Mouse (Mus musculus) heart, embryonic 15.5 days (tissue): ENCODE data around the gene Erbb4. TPM values are rescaled to one million over a fixed set of nuclear protein-coding genes. Genes with fewer than 3 reads are reported as not detected.

Experiments
- ATAC-seq: fragments of 200-750 bp; cut with Nextera tagmentation; replicated peaks from 2 replicates; pipeline ENCODE4 v1.8.0; 2017; ENCODE audit warnings: low read depth, moderate TSS enrichment; ENCODE audit not compliant: insufficient number of reproducible peaks, insufficient read depth, low FRiP score
- H3K27ac ChIP-seq: fragments of 300-500 bp; sonication (generic); 2 replicates; pipeline ENCODE4 v1.5.1; 2015; ENCODE audit warnings: mild to moderate bottlenecking, inconsistent platforms
- H3K27me3 ChIP-seq: fragments of 300-500 bp; sonication (generic); 2 replicates; pipeline ENCODE4 v1.6.1; 2015; ENCODE audit warnings: inconsistent platforms
- H3K36me3 ChIP-seq: fragments of 300-500 bp; sonication (generic); 2 replicates; pipeline ENCODE4 v1.6.1; 2015; ENCODE audit warnings: mild to moderate bottlenecking, inconsistent platforms
- H3K4me1 ChIP-seq: fragments of 300-500 bp; sonication (generic); replicated peaks from 2 replicates; pipeline ENCODE4 v1.6.1; 2015; ENCODE audit warnings: inconsistent platforms
- H3K4me2 ChIP-seq: fragments of 300-500 bp; sonication (generic); 2 replicates; pipeline ENCODE4 v1.6.1; 2015; ENCODE audit warnings: inconsistent platforms, mild to moderate bottlenecking, moderate library complexity
- H3K4me3 ChIP-seq: fragments of 300-500 bp; sonication (generic); 2 replicates; pipeline ENCODE4 v1.5.1; 2015; ENCODE audit warnings: mild to moderate bottlenecking, inconsistent platforms
- H3K9ac ChIP-seq: fragments of 300-500 bp; sonication (generic); 2 replicates; pipeline ENCODE4 v1.6.1; 2015; ENCODE audit warnings: mild to moderate bottlenecking, inconsistent platforms
- H3K9me3 ChIP-seq: fragments of 300-500 bp; sonication (generic); replicated peaks from 2 replicates; pipeline ENCODE4 v1.6.1; 2016; ENCODE audit warnings: inconsistent platforms
- WGBS: fragments of 180-500 bp; shearing (Covaris S2); methylation state at CpG from one replicate; pipeline ENCODE4 v1.1.7; 2015; ENCODE audit warnings: mixed read lengths; 5-methylcytosine and 5-hydroxymethylcytosine counted together
- polyA plus RNA-seq: library from polyadenylated mRNA; unstranded; fragments of >200 nt; fragmentation: Nextera tagmentation; extraction: Ambion mirVana; gene quantifications from 2 replicates; pipeline ENCODE4 v1.2.1, GENCODE M21; 2015

The Erbb4 gene
- polyA plus RNA-seq, 1 experiment from 2014 or later = 6.6 TPM

- Histone ChIP-seq H3K9ac (no peak overlapping the region), H3K9me3 (no peaks in the 10 kb centered on the region), H3K4me2 (no peak overlapping the region), H3K36me3 (no peaks in the 10 kb centered on the region), H3K4me3 (no peak overlapping the region), H3K27me3 (no peaks in the 10 kb centered on the region), H3K4me1 (peaks cover 4% of the 10 kb centered on the region; the same call in 1 of the 2 replicates), H3K27ac (no peak overlapping the region)
- ATAC-seq = no peak
- WGBS = 20% methylated on average over 2 of the region's 2 CpGs
Measured at GRCm38 (mm10) chr1:68943141-68943540, 164.7 kb downstream of the Erbb4 start.

GRCm38 (mm10) chr1:68934804-68935203 is 173.1 kb downstream of the Erbb4 start:
- Histone ChIP-seq H3K9me3 (no peaks in the 10 kb centered on the region), H3K4me2 (no peak overlapping the region), H3K9ac (no peak overlapping the region), H3K4me1 (peaks cover 12% of the 10 kb centered on the region), H3K27me3 (no peaks in the 10 kb centered on the region), H3K27ac (no peak overlapping the region), H3K4me3 (no peak overlapping the region), H3K36me3 (no peaks in the 10 kb centered on the region)
- ATAC-seq = no peak

- H3K9me3 ChIP-seq = no peaks in the 10 kb centered on the region
- peaks cover 14% of the 10 kb centered on the region for H3K4me1 ChIP-seq
- no peak overlapping the region for H3K4me3 ChIP-seq
- no peak overlapping the region for H3K4me2 ChIP-seq
- H3K27ac ChIP-seq = no peak overlapping the region; the same call in 1 of the 2 replicates
- WGBS = 60% methylated on average over 3 of the region's 3 CpGs
- no peak overlapping the region for H3K9ac ChIP-seq
- no peaks in the 10 kb centered on the region for H3K27me3 ChIP-seq
- ATAC-seq = no peak
- H3K36me3 ChIP-seq = no peaks in the 10 kb centered on the region
Measured at GRCm38 (mm10) chr1:68933330-68934065, 174.4 kb downstream of the Erbb4 start.

- ATAC-seq = no peak
- no peak overlapping the region for H3K9ac ChIP-seq
- no peak overlapping the region for H3K4me3 ChIP-seq
- no peaks in the 10 kb centered on the region for H3K9me3 ChIP-seq
- H3K27ac ChIP-seq = no peak overlapping the region
- H3K4me1 ChIP-seq = no peaks in the 10 kb centered on the region
- no peak overlapping the region for H3K4me2 ChIP-seq
- 83% methylated on average over 3 of the region's 3 CpGs for WGBS
- no peaks in the 10 kb centered on the region for H3K36me3 ChIP-seq
- no peaks in the 10 kb centered on the region for H3K27me3 ChIP-seq
Measured at GRCm38 (mm10) chr1:68917828-68918227, 190.0 kb downstream of the Erbb4 start.

GRCm38 (mm10) chr1:68892041-68892440 is 215.8 kb downstream of the Erbb4 start:
- Histone ChIP-seq H3K4me1 (no peaks in the 10 kb centered on the region), H3K4me3 (no peak overlapping the region), H3K27ac (no peak overlapping the region), H3K36me3 (no peaks in the 10 kb centered on the region), H3K9ac (no peak overlapping the region), H3K9me3 (no peaks in the 10 kb centered on the region), H3K27me3 (no peaks in the 10 kb centered on the region), H3K4me2 (no peak overlapping the region)
- 87% methylated on average over 2 of the region's 2 CpGs for WGBS
- no peak for ATAC-seq

- no peak overlapping the region for H3K27ac ChIP-seq
- WGBS = 78% methylated on average over 3 of the region's 3 CpGs
Measured at GRCm38 (mm10) chr1:68886823-68887222, 221.0 kb downstream of the Erbb4 start.

GRCm38 (mm10) chr1:68874954-68875353 is 232.9 kb downstream of the Erbb4 start:
- Histone ChIP-seq H3K4me3 (no peak overlapping the region), H3K4me1 (no peaks in the 10 kb centered on the region), H3K27ac (no peak overlapping the region), H3K27me3 (no peaks in the 10 kb centered on the region), H3K36me3 (no peaks in the 10 kb centered on the region), H3K4me2 (no peak overlapping the region), H3K9ac (no peak overlapping the region), H3K9me3 (no peaks in the 10 kb centered on the region)
- no peak for ATAC-seq
- 84% methylated on average over 8 of the region's 8 CpGs for WGBS

More at GRCm38 (mm10) chr1:68886823-68887222, 221.0 kb downstream of the Erbb4 start:
- H3K4me2 ChIP-seq = no peak overlapping the region
- no peaks in the 10 kb centered on the region for H3K36me3 ChIP-seq
- no peak for ATAC-seq
- no peaks in the 10 kb centered on the region for H3K27me3 ChIP-seq
- H3K9me3 ChIP-seq = no peaks in the 10 kb centered on the region
- H3K4me3 ChIP-seq = no peak overlapping the region
- H3K9ac ChIP-seq = no peak overlapping the region
- no peaks in the 10 kb centered on the region for H3K4me1 ChIP-seq

GRCm38 (mm10) chr1:68873635-68874020 is 234.2 kb downstream of the Erbb4 start:
- no peaks in the 10 kb centered on the region for H3K27me3 ChIP-seq
- no peaks in the 10 kb centered on the region for H3K36me3 ChIP-seq
- no peak overlapping the region for H3K9ac ChIP-seq
- 72% methylated on average over 1 of the region's 1 CpGs for WGBS
- H3K27ac ChIP-seq = no peak overlapping the region
- no peaks in the 10 kb centered on the region for H3K9me3 ChIP-seq
- H3K4me3 ChIP-seq = no peak overlapping the region
- no peak for ATAC-seq
- no peaks in the 10 kb centered on the region for H3K4me1 ChIP-seq
- no peak overlapping the region for H3K4me2 ChIP-seq

GRCm38 (mm10) chr1:68872976-68873634 is 234.8 kb downstream of the Erbb4 start:
- no peaks in the 10 kb centered on the region for H3K4me1 ChIP-seq
- no peak for ATAC-seq
- H3K4me3 ChIP-seq = no peak overlapping the region
- no peak overlapping the region for H3K4me2 ChIP-seq
- H3K36me3 ChIP-seq = no peaks in the 10 kb centered on the region
- no peak overlapping the region for H3K9ac ChIP-seq
- no peaks in the 10 kb centered on the region for H3K9me3 ChIP-seq
- no peak overlapping the region for H3K27ac ChIP-seq
- no peaks in the 10 kb centered on the region for H3K27me3 ChIP-seq
- 69% methylated on average over 2 of the region's 2 CpGs for WGBS

GRCm38 (mm10) chr1:68860341-68860740 is 247.5 kb downstream of the Erbb4 start:
- 85% methylated on average over 2 of the region's 2 CpGs for WGBS
- H3K4me3 ChIP-seq = no peak overlapping the region
- no peaks in the 10 kb centered on the region for H3K36me3 ChIP-seq
- no peak for ATAC-seq
- H3K9me3 ChIP-seq = no peaks in the 10 kb centered on the region
- H3K27me3 ChIP-seq = no peaks in the 10 kb centered on the region
- H3K27ac ChIP-seq = no peak overlapping the region
- H3K4me1 ChIP-seq = 0 out of 2 replicates have a peak, but pooled peaks cover 2% of the 10 kb centered on the region
- H3K4me2 ChIP-seq = no peak overlapping the region
- no peak overlapping the region for H3K9ac ChIP-seq

- Histone ChIP-seq H3K27ac (no peak overlapping the region), H3K27me3 (no peaks in the 10 kb centered on the region), H3K4me3 (no peak overlapping the region), H3K9me3 (no peaks in the 10 kb centered on the region), H3K4me1 (0 out of 2 replicates have a peak, but pooled peaks cover 2% of the 10 kb centered on the region), H3K36me3 (no peaks in the 10 kb centered on the region), H3K9ac (no peak overlapping the region), H3K4me2 (no peak overlapping the region)
- no peak for ATAC-seq
- 93% methylated on average over 4 of the region's 4 CpGs for WGBS
Measured at GRCm38 (mm10) chr1:68859480-68859879, 248.4 kb downstream of the Erbb4 start.

GRCm38 (mm10) chr1:68839352-68839751 is 268.5 kb downstream of the Erbb4 start:
- Histone ChIP-seq H3K9ac (no peak overlapping the region), H3K9me3 (no peaks in the 10 kb centered on the region), H3K4me1 (no peaks in the 10 kb centered on the region), H3K4me2 (no peak overlapping the region), H3K27ac (no peak overlapping the region), H3K27me3 (no peaks in the 10 kb centered on the region), H3K4me3 (no peak overlapping the region), H3K36me3 (no peaks in the 10 kb centered on the region)
- ATAC-seq = no peak
- 47% methylated on average over 4 of the region's 4 CpGs for WGBS
